Mouse (Mus musculus) urinary bladder, postnatal 4 days (tissue): Measurements from ENCODE around the gene Olfr767.
"Not testable (repeated sequence)": the region's sequence is repeated elsewhere in the genome, so short reads cannot be mapped to it uniquely, and the experiment has no call there.

Source experiments
- DNase-seq, 2 experiments: peaks; one replicate each; pipeline ENCODE4 v3.0.0; 2021 to 2022; ENCODE audit warnings: low spot score in 2 of 2

Gene Olfr767

DNA sequence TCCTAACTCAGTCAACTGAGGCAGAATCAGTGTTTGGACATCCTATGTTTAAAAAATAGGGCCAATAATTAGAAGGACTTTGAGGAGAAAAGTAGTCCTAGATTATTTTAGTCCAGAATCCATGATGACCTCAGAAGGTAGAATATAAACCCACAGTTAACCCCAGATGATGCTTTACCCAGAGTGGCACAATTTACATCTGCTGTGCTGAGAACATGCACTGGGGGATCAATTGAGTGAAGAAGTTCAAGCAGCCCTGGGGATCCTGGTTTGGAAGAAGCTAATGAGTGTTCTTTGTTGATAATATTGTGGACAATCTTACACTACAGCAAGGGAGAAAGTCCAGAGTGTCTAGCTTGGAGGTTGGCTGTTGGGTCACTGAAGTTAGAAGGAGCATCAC lies at the start of gene Olfr767:
Olfr767 (minus strand) TSS at position 101 of the 400 bp plus-strand sequence.
- DNase-seq: not testable (repeated sequence)

DNA sequence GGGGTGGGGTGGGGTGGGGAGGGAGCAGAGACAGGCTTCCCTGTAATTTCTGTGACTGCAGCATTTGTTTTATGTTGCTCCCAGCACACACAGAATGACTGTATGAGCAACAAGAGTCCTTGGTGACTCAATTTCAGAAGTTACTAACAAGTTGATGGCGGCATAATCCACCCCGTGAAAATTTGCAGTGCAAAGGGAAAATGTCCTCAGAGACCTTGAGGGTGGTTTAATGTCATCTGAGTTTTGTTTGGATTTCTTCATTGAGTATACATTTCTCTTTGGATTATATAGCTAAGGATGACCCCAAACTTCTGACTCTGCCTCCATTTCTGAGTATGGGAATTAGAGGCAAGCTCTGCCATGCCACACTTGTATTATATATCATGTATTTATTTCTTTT lies 35.1 kb upstream of the Olfr767 start, which contains the start of gene Olfr769:
Olfr769 (minus strand) TSS at position 101 of the 400 bp plus-strand sequence.
- no peak for DNase-seq

- no peak for DNase-seq
These were observed 32.4 kb upstream of the Olfr767 start for GRCm38 (mm10) chr10:129115146-129115545.

- DNase-seq: no peak
These were observed 18.5 kb upstream of the Olfr767 start for GRCm38 (mm10) chr10:129101231-129101630.

- DNase-seq: no peak
These were observed 16.6 kb upstream of the Olfr767 start, which contains the start of gene Olfr768 for GRCm38 (mm10) chr10:129099275-129099674. Gene Olfr768, minus strand, starts transcription at chr10:129099375.

- no peak for DNase-seq
These were observed 13.8 kb downstream of the Olfr767 start, which contains the start of gene Olfr766-ps1 for GRCm38 (mm10) chr10:129068877-129069276. Gene Olfr766-ps1, minus strand, starts transcription at chr10:129068977.

DNA sequence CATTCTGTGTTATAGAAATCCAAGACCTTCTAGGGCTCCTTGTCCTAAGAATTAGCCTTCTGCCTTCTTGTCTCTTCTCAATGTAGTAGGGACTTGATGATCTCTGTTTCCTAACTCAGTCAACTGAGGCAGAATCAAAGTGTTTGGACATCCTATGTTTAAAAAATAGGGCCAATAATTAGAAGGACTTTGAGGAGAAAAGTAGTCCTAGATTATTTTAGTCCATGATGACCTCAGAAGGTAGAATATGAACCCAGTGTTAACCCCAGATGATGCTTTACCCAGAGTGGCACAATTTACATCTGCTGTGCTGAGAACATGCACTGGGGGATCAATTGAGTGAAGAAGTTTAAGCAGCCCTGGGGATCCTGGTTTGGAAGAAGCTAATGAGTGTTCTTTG lies 32.8 kb downstream of the Olfr767 start, which contains the start of gene Olfr765:
Olfr765 (minus strand) TSS at position 101 of the 400 bp plus-strand sequence.
- DNase-seq: not testable (repeated sequence)

- DNase-seq: no peak
These were observed 42.9 kb downstream of the Olfr767 start, which contains the start of gene Olfr764-ps1 for GRCm38 (mm10) chr10:129039796-129040195. Gene Olfr764-ps1, minus strand, starts transcription at chr10:129039896.

- DNase-seq: no peak
These were observed 54.4 kb downstream of the Olfr767 start for GRCm38 (mm10) chr10:129028343-129028742.

GRCm38 (mm10) chr10:129026018-129026662 lies 56.6 kb downstream of the Olfr767 start:
- DNase-seq: no peak
